Mouse (Mus musculus): ENCODE data around the gene Olfr270. TPM values are rescaled to one million over a fixed set of nuclear protein-coding genes. Genes with fewer than 3 reads are reported as not detected.

Gene Olfr270
- polyA plus RNA-seq (2012; rRNA removed), result not detected in 2 replicates

GRCm38 (mm10) chr4:52964247-52964646, at the start of gene Olfr270:
Gene Olfr270, plus strand, starts transcription at chr4:52964547.

DNA sequence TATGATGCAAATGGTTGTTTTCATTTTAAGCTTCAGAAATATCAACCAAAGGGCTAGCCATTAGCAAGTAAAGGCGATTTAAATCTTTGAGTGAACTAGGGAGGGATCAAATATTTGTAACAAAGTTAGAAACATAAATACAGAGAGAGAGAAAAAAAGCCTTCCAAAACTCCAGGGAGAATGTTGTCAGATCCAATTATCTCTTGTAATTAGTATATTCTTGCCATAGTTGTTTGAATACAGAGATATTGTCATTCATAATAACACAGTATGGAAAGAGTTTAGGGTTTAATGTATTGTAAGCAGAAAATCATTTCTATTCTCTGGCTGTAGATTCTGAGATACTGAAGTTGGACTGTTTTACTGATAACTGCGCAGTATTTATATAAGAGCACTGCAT, 45.3 kb upstream of the Olfr270 start, which contains the start of gene Olfr272:
Olfr272 (minus strand) TSS at position 101 of the 400 bp plus-strand sequence.

GRCm38 (mm10) chr4:52989248-52989647, 24.9 kb downstream of the Olfr270 start, which contains the start of gene Nipsnap3a:
Gene Nipsnap3a, plus strand, starts transcription at chr4:52989272.

DNA sequence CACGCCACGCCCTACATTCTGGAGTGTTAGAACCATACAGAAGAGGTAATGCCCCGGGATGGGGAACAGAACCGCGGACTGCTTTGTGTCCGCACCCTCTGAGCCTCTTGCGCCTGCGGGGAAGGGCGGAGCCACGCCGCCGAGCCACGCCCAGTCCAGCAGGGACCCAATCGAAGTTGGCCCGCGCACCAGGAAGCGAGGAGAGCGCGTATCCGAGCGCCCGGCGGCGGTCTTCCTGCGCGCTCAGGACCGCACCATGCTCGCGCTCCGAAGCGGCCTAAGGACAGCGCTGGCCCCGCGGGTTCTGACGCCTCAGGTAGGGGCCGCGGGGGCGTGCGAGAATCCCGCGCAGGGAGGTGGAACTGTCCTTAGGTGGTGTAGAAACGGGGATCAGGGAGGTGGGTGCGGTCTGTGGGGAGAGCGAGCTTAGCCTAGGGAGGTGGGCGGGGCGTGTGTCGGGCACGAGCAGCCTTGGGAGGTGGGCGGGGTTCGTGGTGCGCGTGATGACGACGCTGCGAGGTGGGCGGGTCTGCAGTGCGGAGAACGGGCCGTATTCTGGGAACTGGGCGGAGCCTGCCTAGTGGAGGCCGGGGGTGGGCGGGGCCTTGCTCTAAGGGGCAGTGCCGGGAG, 47.5 kb downstream of the Olfr270 start, which contains the start of gene Nipsnap3b:
Nipsnap3b (plus strand) TSS at position 149 of the 630 bp plus-strand sequence.

Other genes starting within 250 kb of the Olfr270 start
- not detected in 2 replicates for gene Olfr275, start 149.9 kb upstream of the Olfr270 start, polyA plus RNA-seq (2012; rRNA removed)
- gene Olfr273, start 105.3 kb upstream of the Olfr270 start, polyA plus RNA-seq (2012; rRNA removed), result not detected in 2 replicates
- not detected in 2 replicates for gene Olfr272, start 45.4 kb upstream of the Olfr270 start, polyA plus RNA-seq (2012; rRNA removed)
- not detected in 2 replicates for gene Nipsnap3a, start 24.7 kb downstream of the Olfr270 start, polyA plus RNA-seq (2012; rRNA removed)
- gene Nipsnap3b, start 47.3 kb downstream of the Olfr270 start, polyA plus RNA-seq (2012; rRNA removed), result 30.5 and 36.6 TPM in 2 replicates
- gene Abca1, start 195.3 kb downstream of the Olfr270 start, polyA plus RNA-seq (2012; rRNA removed), result 1.9 and 2.1 TPM in 2 replicates